Mouse (Mus musculus) heart, postnatal 0 days (tissue): ENCODE measurements around the gene Golt1a.

Source experiments
- CTCF ChIP-seq: IDR thresholded peaks from 2 replicates; pipeline ENCODE4 v1.5.1; 2016; ENCODE audit warnings: antibody characterized with exemption, control low read depth, low read depth
- EP300 ChIP-seq: IDR thresholded peaks from 2 replicates; pipeline ENCODE4 v1.6.1; 2016; ENCODE audit warnings: antibody characterized with exemption, low read depth

DNA sequence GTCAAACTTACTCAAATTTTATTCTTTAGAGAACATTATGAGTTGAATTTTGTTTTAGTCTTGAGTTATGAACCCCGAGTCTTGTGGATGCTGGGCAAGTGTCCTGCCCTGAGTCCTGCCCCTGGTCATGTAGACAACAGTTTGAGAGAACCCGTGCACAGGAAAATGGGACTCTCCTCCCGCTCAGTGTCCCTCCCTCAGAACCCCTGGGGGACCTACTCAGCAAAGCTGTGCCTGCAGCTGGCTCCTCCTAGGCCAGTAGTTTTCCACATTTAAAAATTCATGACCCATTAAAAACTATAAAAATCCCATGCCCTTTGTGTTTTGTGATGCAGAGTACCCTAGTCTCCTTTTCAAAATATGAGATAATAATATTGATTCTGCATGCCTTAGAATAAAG lies 42.5 kb upstream of the Golt1a start:
- TF ChIP-seq CTCF (no peak), EP300 (no peak)
